Mouse (Mus musculus) small intestine, adult 2 months (tissue): ENCODE measurements at regions not wholly inside any gene's neighbourhood (a gene's known extent, or its start where the extent isn't known, plus 50 kb on each side); places are given as distances from the start of the nearest gene placed in this dataset.

ENCODE experiments used
- CTCF ChIP-seq: fragments of 200-500 bp; IDR thresholded peaks from 2 replicates; pipeline ENCODE4 v1.5.1; 2012; ENCODE audit warnings: low read depth, mild to moderate bottlenecking, control low read depth, inconsistent platforms, low read length, moderate library complexity, mixed read lengths; ENCODE audit not compliant: insufficient replicate concordance, insufficient read length; ENCODE audit errors: extremely low read depth
- POLR2A ChIP-seq: fragments of 200-500 bp; IDR thresholded peaks from 2 replicates; pipeline ENCODE4 v1.6.1; 2012; ENCODE audit warnings: low read depth, mild to moderate bottlenecking, control low read depth, inconsistent platforms, low read length, moderate library complexity

DNA sequence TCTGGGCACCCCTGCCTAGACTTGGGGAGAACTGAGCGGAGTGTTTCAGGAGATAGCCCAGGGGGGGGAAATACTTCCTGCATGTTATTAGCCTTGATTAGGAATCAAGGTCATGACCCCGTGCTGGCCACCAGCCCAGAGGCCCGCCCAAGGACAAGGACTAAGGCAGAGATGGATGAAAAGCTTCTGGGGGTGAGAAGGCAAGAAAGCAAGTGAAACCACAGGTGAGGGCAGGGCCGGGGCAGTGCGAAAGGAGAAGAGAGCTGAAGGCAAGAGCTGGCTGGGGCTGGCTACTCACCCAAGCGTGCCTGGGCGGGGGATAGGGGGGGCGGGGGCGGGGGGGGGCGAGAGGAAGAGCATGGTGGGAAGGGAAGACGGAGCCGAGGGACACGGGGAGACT, 96.0 kb upstream of the Nkx1-1 start:
- TF ChIP-seq CTCF (no peak), POLR2A (no peak)
